Mouse (Mus musculus) monocyte, adult 59 days (primary cell): ENCODE results near the gene Rpa2. TPM values are rescaled to one million over a fixed set of nuclear protein-coding genes. Genes with fewer than 3 reads are reported as not detected.

Experiments used
- total RNA-seq, 2 experiments: library from RNA; stranded (reverse); gene quantifications; one replicate each; pipeline ENCODE4 v1.2.4; 2023

Rpa2 gene
- total RNA-seq: 10 to 100 TPM; 13.5 to 15.9 TPM

DNA sequence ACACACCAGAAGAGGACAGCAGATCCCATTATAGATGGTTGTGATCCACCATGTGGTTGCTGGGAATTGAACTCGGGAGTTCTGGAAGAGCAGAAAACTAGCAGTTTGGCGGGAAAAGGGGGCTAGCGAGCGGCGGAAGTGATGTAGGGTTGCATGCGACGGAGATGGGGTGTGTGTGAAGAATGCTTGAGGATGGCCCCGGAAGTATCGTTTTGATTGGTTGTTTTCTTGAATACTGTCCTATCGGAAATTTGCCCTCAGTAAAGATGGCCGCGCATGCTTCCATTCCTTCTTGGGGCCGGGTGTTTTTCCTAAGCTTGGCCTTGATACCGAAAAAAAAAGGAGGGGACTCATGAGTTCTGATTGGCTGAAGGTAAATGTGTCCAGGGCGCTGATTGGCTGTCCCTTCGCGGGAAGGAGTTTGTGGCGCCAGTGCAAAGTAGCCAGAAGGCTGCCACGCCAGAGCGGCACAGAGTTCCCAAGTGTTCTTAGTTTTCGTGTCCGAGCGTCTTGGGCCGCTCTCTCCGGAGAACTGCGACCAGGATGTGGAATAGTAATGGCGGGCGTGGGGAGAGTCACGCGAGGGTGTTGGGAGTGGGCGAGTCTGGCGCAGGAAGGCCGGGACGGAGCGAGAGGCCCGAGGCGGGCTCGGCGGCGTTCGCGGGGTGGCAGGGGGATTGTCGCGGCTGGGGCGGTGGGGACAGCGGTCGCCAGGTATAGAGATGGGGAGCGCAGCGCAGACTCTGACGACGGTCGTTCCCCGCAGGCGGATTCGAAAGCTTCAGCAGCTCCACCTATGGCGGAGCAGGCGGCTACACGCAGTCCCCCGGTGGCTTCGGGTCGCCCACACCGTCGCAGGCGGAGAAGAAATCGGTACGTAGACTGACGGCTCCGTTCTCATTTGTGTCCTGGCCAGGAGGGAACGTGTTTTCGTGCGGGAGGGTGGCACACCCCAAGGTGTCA is at the start of gene Rpa2:
Gene Rpa2 (plus strand): TSS at position 419 of the 963 bp plus-strand sequence.

DNA sequence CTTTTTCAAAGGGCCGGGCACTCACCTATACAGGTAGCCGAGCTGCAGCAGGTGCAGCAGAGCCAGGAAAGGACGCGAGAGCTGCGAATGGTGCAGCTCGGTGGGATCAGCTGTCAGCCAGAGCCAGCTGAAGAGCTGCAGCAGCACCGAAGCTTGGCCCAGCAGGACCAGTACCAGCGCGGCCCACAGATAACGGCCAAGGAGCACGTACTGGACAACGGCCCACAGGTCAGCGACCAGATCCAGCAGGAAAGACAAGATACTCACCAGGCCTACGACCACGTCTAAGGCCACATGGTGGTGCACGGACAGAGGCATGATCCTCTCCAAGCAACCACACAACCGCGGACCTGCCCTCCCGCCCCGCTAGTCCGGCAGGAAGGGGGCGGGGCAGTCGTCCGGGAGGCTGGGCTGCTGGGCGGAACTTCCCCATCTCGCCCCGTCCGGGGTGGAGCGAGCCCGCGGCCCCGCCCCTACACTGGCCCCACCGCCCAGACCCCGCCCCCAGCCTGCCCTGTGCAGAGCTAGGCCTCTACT is 35.9 kb upstream of the Rpa2 start, which contains the start of gene Xkr8:
Gene Xkr8 (minus strand): TSS at position 399 of the 537 bp plus-strand sequence.

GRCm38 (mm10) chr4:132756974-132757373 is 11.2 kb upstream of the Rpa2 start, which contains the start of gene Smpdl3b:
TSS of gene Smpdl3b (minus strand) at chr4:132757252.

DNA sequence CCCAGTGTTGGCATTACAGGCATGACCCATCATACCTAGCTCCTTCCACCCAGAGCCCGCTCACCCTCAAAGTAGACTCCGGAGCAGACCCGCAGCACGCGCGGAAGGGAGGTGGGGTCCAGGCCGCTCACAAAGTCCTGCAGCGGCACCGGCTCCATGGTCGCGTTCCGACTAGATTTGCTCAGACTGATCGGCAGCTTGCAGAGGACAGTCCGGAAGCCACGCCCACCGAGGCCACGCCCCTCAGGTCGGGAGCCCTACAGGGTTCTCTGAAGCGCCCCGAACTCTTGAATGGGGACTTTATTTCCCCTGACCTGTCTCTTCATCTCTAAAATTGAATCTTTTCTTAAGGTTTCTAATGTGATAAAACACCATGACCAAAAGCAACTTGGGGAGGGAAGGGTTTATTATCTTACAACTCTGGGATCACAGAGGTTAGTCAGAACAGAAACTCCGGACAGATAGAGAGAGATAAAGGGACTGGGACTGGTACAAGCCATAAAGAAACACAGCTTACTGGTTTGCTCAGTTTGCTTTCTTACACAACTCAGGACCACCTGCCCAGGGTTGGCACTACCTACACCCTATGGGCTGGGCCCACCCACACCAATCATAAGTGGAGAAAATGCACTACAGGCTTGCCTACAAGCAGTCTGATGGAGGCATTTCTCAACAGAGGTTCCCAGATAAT is 28.2 kb downstream of the Rpa2 start, which contains the start of gene Themis2:
Gene Themis2 (minus strand): TSS at position 192 of the 691 bp plus-strand sequence.

Other genes with a start within 250 kb of the Rpa2 start
- gene Atpif1, start 234.7 kb upstream of the Rpa2 start, total RNA-seq: 100 to 1,000 TPM; 109 to 112 TPM
- 100 to 1,000 TPM in 1 of 2 experiments, 10 to 100 TPM in 1; 73.4 to 104 TPM for gene Dnajc8, start 232.8 kb upstream of the Rpa2 start, total RNA-seq
- 10 to 100 TPM; 52.8 to 55.1 TPM for gene Ptafr, start 204.3 kb upstream of the Rpa2 start, total RNA-seq
- 10 to 100 TPM; 32.9 to 39.3 TPM for gene Eya3, start 129.3 kb upstream of the Rpa2 start, total RNA-seq
- 1 to 10 TPM; 3.6 to 5.0 TPM for gene Xkr8, start 35.8 kb upstream of the Rpa2 start, total RNA-seq
- gene Smpdl3b, start 11.1 kb upstream of the Rpa2 start, total RNA-seq: 10 to 100 TPM; 48.7 to 50.5 TPM
- 100 to 1,000 TPM; 327 to 352 TPM for gene Themis2, start 28.1 kb downstream of the Rpa2 start, total RNA-seq
- gene Ppp1r8, start 74.8 kb downstream of the Rpa2 start, total RNA-seq: 10 to 100 TPM; 28.0 to 33.1 TPM
- gene Stx12, start 116.2 kb downstream of the Rpa2 start, total RNA-seq: 10 to 100 TPM; 30.3 to 33.6 TPM
- 10 to 100 TPM; 28.9 to 30.0 TPM for gene Fam76a, start 154.2 kb downstream of the Rpa2 start, total RNA-seq
- gene Fgr, start 205.8 kb downstream of the Rpa2 start, total RNA-seq: 100 to 1,000 TPM; 473 to 506 TPM
- 10 to 100 TPM; 13.3 to 17.4 TPM for gene Ahdc1, start 242.9 kb downstream of the Rpa2 start, total RNA-seq